Mouse (Mus musculus): ENCODE results near the gene Ccr9. TPM values are rescaled to one million over a fixed set of nuclear protein-coding genes. Genes with fewer than 3 reads are reported as not detected.
A peak's percentile ranks its signal among the peaks of the same experiment; 100 is the strongest.

Gene Ccr9
- polyA plus RNA-seq, 1 experiment, result not detected

- no peak for TF ChIP-seq POLR2A (IDR thresholded peaks at IDR 0.05; ENCODE audit: borderline replicate concordance, low read depth, low read length)
- TF ChIP-seq CTCF (IDR thresholded peaks at IDR 0.05; ENCODE audit: low read depth, low read length), result no peak
- peak overlapping the region; percentile 72 for H3K27ac ChIP-seq (ENCODE audit: insufficient read depth, low read depth, low read length)
Measured at GRCm38 (mm10) chr9:123814821-123815220, 136.6 kb downstream of the Ccr9 start.

DNA sequence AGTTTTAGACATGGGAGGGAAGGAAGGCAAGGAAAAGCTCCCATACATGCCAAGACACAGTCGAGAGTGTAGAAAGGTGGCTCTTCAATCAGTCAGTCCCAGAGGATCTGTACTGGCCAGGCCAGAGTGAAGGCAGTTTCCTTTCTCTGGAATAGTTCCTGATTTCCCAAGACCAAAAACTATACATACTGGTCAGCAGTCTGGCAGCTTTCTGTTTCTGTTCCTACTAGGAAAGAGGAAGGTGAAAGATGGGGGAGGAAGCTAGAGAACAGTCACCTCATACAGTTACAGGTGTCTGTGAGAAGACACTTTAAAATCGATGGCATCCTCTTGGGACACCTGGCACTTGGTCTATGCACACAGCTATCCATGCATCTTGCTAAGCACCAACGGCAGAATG is 137.2 kb downstream of the Ccr9 start:
- peaks cover 32% of the 10 kb centered on the region for H3K4me1 ChIP-seq (ENCODE audit: control insufficient read depth, insufficient read depth, low read length)
- no peak overlapping the region for H3K4me3 ChIP-seq (ENCODE audit: insufficient read depth, low read length)
- H3K27ac ChIP-seq (ENCODE audit: insufficient read depth, low read depth, low read length), result peak overlapping the region; percentile 72
- TF ChIP-seq POLR2A (IDR thresholded peaks at IDR 0.05; ENCODE audit: borderline replicate concordance, low read depth, low read length), result no peak
- no peak for TF ChIP-seq CTCF (IDR thresholded peaks at IDR 0.05; ENCODE audit: low read depth, low read length)

More at GRCm38 (mm10) chr9:123814821-123815220, 136.6 kb downstream of the Ccr9 start:
- Histone ChIP-seq H3K4me1 (ENCODE audit: control insufficient read depth, insufficient read depth, low read length) (peaks cover 32% of the 10 kb centered on the region), H3K4me3 (ENCODE audit: insufficient read depth, low read length) (no peak overlapping the region)

DNA sequence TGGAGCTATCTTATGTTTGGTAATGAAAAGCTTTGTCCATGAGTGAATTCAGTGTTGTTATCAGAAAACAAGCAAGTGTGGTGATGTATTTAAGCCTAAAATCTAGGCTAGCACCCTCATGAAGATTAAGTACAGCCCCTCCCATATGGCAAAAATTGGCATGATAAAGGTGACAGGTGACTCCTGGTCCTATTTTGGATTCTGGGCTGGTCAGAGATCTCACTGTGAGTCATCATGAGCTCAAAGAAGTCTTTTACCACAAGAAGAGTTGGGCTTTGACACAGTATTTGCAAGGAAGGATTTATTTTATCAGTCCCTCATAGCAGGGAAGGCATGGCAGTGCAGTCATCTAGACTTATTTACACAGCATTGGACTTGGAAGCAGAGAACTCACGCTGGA is 137.8 kb downstream of the Ccr9 start:
- H3K4me3 ChIP-seq (ENCODE audit: insufficient read depth, low read length), result no peak overlapping the region
- peaks cover 32% of the 10 kb centered on the region for H3K4me1 ChIP-seq (ENCODE audit: control insufficient read depth, insufficient read depth, low read length)
- H3K27ac ChIP-seq (ENCODE audit: insufficient read depth, low read depth, low read length), result peak overlapping the region; percentile 28
- TF ChIP-seq CTCF (IDR thresholded peaks at IDR 0.05; ENCODE audit: low read depth, low read length) (no peak), POLR2A (IDR thresholded peaks at IDR 0.05; ENCODE audit: borderline replicate concordance, low read depth, low read length) (no peak)

DNA sequence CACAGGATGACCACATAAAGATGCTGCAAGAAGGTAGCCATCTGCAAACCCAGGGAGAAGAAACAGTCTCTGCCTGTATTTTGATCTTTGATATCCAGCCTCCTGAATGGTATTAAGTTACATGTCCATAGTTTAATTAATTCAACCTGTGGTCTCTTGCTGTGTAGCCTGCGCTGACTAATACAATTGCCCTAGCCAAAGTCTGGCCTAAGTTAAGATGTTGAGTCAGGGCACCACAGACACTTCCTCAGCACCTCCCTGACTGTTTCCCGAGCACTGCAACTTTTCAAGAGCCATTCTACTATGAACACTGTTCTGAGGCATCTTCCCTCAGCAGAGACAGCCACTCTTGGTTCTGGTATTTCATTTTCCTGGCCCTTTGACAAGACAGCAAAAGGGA is 140.4 kb downstream of the Ccr9 start:
- TF ChIP-seq CTCF (IDR thresholded peaks at IDR 0.05; ENCODE audit: low read depth, low read length), result no peak
- TF ChIP-seq POLR2A (IDR thresholded peaks at IDR 0.05; ENCODE audit: borderline replicate concordance, low read depth, low read length), result no peak
- peaks cover 31% of the 10 kb centered on the region for H3K4me1 ChIP-seq (ENCODE audit: control insufficient read depth, insufficient read depth, low read length)
- H3K4me3 ChIP-seq (ENCODE audit: insufficient read depth, low read length), result no peak overlapping the region
- no peak overlapping the region for H3K27ac ChIP-seq (ENCODE audit: insufficient read depth, low read depth, low read length)

DNA sequence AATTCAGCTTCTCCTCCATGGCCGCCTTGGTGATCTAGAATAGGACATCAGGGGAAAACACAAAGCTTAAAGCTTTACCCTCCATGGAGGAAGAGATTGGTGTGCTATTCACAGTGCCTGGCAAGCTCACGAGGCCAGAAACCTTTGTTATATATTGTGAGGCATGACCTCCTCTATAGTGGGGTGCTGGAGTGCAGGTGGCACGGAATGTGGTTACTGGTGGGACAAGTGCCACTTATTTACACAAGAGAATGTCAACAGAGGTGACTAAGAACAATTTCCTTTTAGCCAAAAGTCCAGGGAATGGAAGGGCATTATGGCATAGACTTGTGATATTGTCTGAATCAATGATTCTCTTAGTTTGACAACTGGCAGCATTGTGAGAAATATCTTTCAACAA is 148.4 kb downstream of the Ccr9 start:
- no peak overlapping the region for H3K4me3 ChIP-seq (ENCODE audit: insufficient read depth, low read length)
- TF ChIP-seq POLR2A (IDR thresholded peaks at IDR 0.05; ENCODE audit: borderline replicate concordance, low read depth, low read length) (no peak), CTCF (IDR thresholded peaks at IDR 0.05; ENCODE audit: low read depth, low read length) (no peak)
- H3K27ac ChIP-seq (ENCODE audit: insufficient read depth, low read depth, low read length), result no peak overlapping the region
- no peaks in the 10 kb centered on the region for H3K4me1 ChIP-seq (ENCODE audit: control insufficient read depth, insufficient read depth, low read length)

- Histone ChIP-seq H3K4me1 (ENCODE audit: control insufficient read depth, insufficient read depth, low read length) (no peaks in the 10 kb centered on the region), H3K4me3 (ENCODE audit: insufficient read depth, low read length) (no peak overlapping the region), H3K27ac (ENCODE audit: insufficient read depth, low read depth, low read length) (no peak overlapping the region)
- TF ChIP-seq POLR2A (IDR thresholded peaks at IDR 0.05; ENCODE audit: borderline replicate concordance, low read depth, low read length), result no peak
- TF ChIP-seq CTCF (IDR thresholded peaks at IDR 0.05; ENCODE audit: low read depth, low read length), result no peak
Measured at GRCm38 (mm10) chr9:123828916-123829315, 150.7 kb downstream of the Ccr9 start.

Other genes with a start within 250 kb of the Ccr9 start
- gene Limd1, start 199.7 kb upstream of the Ccr9 start, polyA plus RNA-seq (2012; ENCODE audit: insufficient read depth, insufficient read length, missing spikeins), result 35.2 and 36.1 TPM in 2 replicates
- gene Sacm1l, start 148.7 kb upstream of the Ccr9 start, polyA plus RNA-seq (2012; ENCODE audit: insufficient read depth, insufficient read length, missing spikeins), result 34.8 and 37.9 TPM in 2 replicates
- 0.12 TPM in 1 of 2 replicates, not detected in the other for gene Slc6a20b, start 45.9 kb upstream of the Ccr9 start, polyA plus RNA-seq (2012; ENCODE audit: insufficient read depth, insufficient read length, missing spikeins)
- gene Slc6a20a, start 446 bp downstream of the Ccr9 start, polyA plus RNA-seq (2012; ENCODE audit: insufficient read depth, insufficient read length, missing spikeins), result not detected in 2 replicates
- gene Lztfl1, start 39.3 kb downstream of the Ccr9 start, polyA plus RNA-seq (2012; ENCODE audit: insufficient read depth, insufficient read length, missing spikeins), result 34.7 and 37.9 TPM in 2 replicates
- gene Cxcr6, start 128.0 kb downstream of the Ccr9 start, polyA plus RNA-seq (2012; ENCODE audit: insufficient read depth, insufficient read length, missing spikeins), result not detected in 2 replicates
- 15.0 and 16.2 TPM in 2 replicates for gene Fyco1, start 173.5 kb downstream of the Ccr9 start, polyA plus RNA-seq (2012; ENCODE audit: insufficient read depth, insufficient read length, missing spikeins)
- not detected in 2 replicates for gene Xcr1, start 183.6 kb downstream of the Ccr9 start, polyA plus RNA-seq (2012; ENCODE audit: insufficient read depth, insufficient read length, missing spikeins)

Measured in bone marrow macrophage, adult 2 months (primary cell).